Mouse (Mus musculus) forebrain, embryonic 10.5 days (tissue): Measurements from ENCODE around the gene Rab35. TPM values are rescaled to one million over a fixed set of nuclear protein-coding genes. Genes with fewer than 3 reads are reported as not detected.

ENCODE experiments used
- DNase-seq: peaks from one replicate; pipeline ENCODE4 v3.0.0-alpha.2; 2017; ENCODE audit warnings: low spot score; ENCODE audit errors: extremely low spot score
- H3K27ac ChIP-seq: fragments of 300-500 bp; sonication (generic); 2 replicates; pipeline ENCODE4 v1.5.1; 2016; ENCODE audit warnings: mild to moderate bottlenecking
- H3K27me3 ChIP-seq: fragments of 300-500 bp; sonication (generic); 2 replicates; pipeline ENCODE4 v1.6.1; 2016; ENCODE audit warnings: mild to moderate bottlenecking; ENCODE audit not compliant: poor library complexity, severe bottlenecking
- H3K36me3 ChIP-seq: fragments of 300-500 bp; sonication (generic); replicated peaks from 2 replicates; pipeline ENCODE4 v1.6.1; 2016; ENCODE audit warnings: mild to moderate bottlenecking, moderate library complexity
- H3K4me1 ChIP-seq: fragments of 300-500 bp; sonication (generic); 2 replicates; pipeline ENCODE4 v1.6.1; 2016
- H3K4me3 ChIP-seq: fragments of 300-500 bp; sonication (generic); 2 replicates; pipeline ENCODE4 v1.5.1; 2016; ENCODE audit warnings: mild to moderate bottlenecking, moderate library complexity
- H3K9me3 ChIP-seq: fragments of 300-500 bp; sonication (generic); 2 replicates; pipeline ENCODE4 v1.6.1; 2016; ENCODE audit warnings: mild to moderate bottlenecking, moderate library complexity
- WGBS: fragments of 180-500 bp; shearing (Covaris S2); methylation state at CpG from one replicate; pipeline ENCODE4 v1.1.7; 2016; 5-methylcytosine and 5-hydroxymethylcytosine counted together
- polyA plus RNA-seq: library from polyadenylated mRNA; unstranded; fragments of >200 nt; fragmentation: Nextera tagmentation; extraction: Ambion mirVana; gene quantifications from 2 replicates; pipeline ENCODE4 v1.2.1, GENCODE M21; 2016

The Rab35 gene
- polyA plus RNA-seq, 1 experiment from 2014 or later, result 12.4 TPM

DNA sequence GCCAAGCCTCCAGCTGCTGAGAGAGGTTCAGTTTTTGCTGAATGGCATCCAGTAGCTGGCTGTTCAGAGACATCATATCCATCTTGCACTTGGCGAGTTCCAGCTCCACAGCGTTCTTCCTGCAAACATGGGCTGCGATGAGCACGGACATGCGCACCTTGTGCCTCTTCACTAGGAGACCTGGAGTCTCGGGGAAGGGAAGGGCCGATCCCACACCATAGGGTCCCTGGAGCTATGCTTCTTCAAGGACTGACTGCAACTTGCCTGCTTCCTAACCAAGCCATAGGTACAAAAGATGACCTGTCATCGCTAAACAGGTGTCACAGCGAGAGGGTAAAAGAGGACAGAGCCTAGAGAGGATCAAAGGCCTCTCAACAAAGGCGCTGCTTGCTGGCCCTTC is 20.1 kb downstream of the Rab35 start:
- Histone ChIP-seq H3K36me3 (peaks cover 15% of the 10 kb centered on the region), H3K4me1 (peaks cover 18% of the 10 kb centered on the region), H3K27me3 (no peaks in the 10 kb centered on the region), H3K27ac (no peak overlapping the region), H3K9me3 (no peaks in the 10 kb centered on the region), H3K4me3 (peak overlapping the region; percentile 53; the same call in 1 of the 2 replicates)
- no peak for DNase-seq
- 93% methylated on average over 10 of the region's 10 CpGs for WGBS

DNA sequence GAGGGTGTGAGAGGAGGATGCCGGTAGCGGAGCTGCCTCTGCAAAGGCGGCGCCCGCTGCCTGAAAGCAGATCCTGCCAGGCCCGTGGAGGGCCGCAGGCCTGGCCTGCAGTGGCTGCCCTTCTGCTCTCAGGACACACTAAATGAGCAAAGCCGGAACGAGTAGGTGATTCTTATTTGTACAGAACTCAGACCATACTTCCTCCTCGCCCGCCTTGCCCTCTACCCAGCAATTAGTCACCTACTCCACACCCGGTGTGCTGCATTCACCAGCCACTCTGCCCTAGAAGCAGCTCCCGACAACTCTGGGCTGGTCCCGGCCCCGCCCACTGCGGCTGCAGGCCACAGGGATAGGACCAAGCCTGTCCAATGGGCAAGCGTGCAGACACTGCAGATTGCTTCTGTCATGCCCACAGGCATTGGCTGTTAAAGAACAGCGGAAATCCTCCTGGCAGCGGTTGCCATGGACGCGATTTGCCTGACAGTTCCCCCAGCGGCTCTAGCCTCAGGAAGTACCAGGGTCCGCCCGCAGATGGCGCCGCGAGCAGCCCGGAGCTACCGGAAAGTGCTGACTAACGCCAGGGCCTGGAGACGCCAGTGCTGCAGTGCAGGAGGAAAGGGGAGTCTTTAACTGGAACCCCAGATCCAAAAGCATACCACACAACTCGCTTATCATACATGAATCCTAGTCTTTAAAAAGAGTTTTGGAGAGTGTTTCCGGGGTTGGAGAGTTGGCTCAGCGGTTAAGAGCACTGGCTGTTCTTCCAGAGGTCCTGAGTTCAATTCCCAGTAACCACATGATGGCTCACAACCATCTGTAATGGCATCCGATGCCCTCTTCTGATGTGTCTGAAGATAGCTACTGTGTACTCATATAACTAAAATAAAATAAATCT is 21.2 kb downstream of the Rab35 start:
- Histone ChIP-seq H3K27ac (peak overlapping the region; percentile 80), H3K27me3 (no peaks in the 10 kb centered on the region), H3K4me1 (peaks cover 18% of the 10 kb centered on the region), H3K4me3 (peak overlapping the region; percentile 53), H3K36me3 (peaks cover 5% of the 10 kb centered on the region; the same call in 1 of the 2 replicates), H3K9me3 (no peaks in the 10 kb centered on the region)
- peak; percentile 98 for DNase-seq
- WGBS, result 5% methylated on average over 35 of the region's 35 CpGs

DNA sequence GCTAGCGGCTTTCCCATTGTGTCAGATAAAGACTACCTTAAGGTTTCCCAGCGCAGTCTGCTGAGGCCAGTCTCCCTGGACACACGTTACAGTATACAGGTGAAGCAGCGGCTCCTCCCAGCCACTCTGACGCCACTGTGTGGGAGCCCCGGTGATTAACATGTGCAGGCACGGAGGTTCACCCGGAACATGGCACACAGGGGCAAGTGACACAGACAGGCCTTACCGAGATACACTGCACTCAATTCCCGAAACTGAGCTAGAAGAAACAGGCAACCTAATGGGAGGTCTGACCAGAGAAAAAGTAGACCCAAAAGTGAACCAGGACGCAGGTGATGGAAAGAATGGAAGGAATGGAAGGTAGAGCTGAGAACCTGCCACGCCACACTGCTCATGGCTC is 22.1 kb downstream of the Rab35 start:
- 90% methylated on average over 12 of the region's 12 CpGs for WGBS
- H3K4me1 ChIP-seq, result peaks cover 18% of the 10 kb centered on the region
- no peak overlapping the region for H3K4me3 ChIP-seq

DNA sequence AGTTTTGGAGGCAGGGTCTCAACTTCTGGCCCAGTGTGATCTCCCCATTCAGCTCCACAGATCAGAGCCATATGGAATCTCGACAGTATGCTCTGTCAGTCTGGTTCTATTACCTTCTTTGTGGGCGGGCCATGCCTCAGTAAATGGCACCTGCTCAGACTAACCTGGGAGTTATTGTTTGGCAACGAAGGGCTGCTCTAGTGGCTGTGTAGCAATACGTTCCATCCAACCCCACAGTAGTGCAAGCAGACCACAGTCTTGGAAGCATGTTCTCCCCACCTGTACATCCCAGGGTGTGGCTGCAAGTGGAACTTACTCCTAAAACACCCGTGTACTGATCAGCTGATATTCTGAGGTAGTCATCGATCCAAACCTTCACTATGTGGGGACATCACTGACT is 25.0 kb downstream of the Rab35 start:
- Histone ChIP-seq H3K4me1 (peaks cover 15% of the 10 kb centered on the region), H3K36me3 (no peaks in the 10 kb centered on the region), H3K27me3 (no peaks in the 10 kb centered on the region), H3K27ac (no peak overlapping the region), H3K9me3 (no peaks in the 10 kb centered on the region), H3K4me3 (no peak overlapping the region)
- DNase-seq, result no peak
- 83% methylated on average over 6 of the region's 6 CpGs for WGBS

More for the DNA sequence above, 22.1 kb downstream of the Rab35 start:
- H3K27ac ChIP-seq, result no peak overlapping the region
- 0 out of 2 replicates have a peak, but pooled peaks cover under 1% of the 10 kb centered on the region for H3K36me3 ChIP-seq
- no peaks in the 10 kb centered on the region for H3K9me3 ChIP-seq
- H3K27me3 ChIP-seq, result no peaks in the 10 kb centered on the region
- DNase-seq, result no peak

DNA sequence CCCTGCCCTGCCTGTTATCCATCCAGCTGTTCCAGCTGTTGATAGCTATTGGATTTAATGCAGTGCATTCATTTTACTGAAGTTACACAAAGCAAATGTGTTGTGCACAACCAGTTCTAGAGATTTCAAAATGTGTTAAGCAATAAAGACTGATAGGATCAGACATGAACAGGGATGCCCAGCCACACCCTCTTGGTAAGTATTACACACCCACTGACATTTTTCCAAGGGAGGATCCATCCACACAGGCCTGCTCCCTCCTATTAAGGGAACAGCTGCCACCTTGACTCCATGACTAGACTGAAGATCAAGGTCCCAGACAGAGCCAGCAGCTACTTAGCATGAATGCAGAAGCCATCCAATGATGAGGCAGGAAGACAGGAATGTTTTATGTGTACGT is 25.5 kb downstream of the Rab35 start:
- DNase-seq, result no peak
- H3K9me3 ChIP-seq, result no peaks in the 10 kb centered on the region
- H3K36me3 ChIP-seq, result no peaks in the 10 kb centered on the region
- peaks cover 10% of the 10 kb centered on the region for H3K4me1 ChIP-seq
- no peak overlapping the region for H3K4me3 ChIP-seq
- H3K27me3 ChIP-seq, result no peaks in the 10 kb centered on the region
- no peak overlapping the region for H3K27ac ChIP-seq
- 76% methylated on average over 1 of the region's 1 CpGs for WGBS

DNA sequence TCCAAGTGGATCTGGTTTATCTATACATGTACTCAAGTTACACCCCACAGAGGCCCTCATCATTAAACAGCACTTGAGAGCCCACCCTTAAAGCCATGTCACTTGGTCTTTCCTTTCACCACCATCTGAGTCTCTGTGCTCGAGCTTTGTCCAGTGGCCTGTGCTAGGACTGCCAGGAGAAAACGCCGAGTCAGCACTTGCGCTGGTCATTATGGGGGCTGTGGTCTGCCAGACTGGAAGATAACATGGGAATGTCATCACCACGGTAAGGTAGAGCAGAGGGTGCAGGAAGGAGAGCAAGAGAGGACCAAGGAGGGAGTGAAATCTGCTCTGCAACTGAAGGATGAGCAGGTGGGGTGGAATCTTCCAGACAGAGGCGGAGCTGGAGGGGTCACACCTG is 26.6 kb downstream of the Rab35 start:
- Histone ChIP-seq H3K27ac (no peak overlapping the region), H3K27me3 (no peaks in the 10 kb centered on the region), H3K4me3 (no peak overlapping the region), H3K4me1 (0 out of 2 replicates have a peak, but pooled peaks cover 3% of the 10 kb centered on the region), H3K36me3 (no peaks in the 10 kb centered on the region), H3K9me3 (no peaks in the 10 kb centered on the region)
- WGBS, result 88% methylated on average over 6 of the region's 6 CpGs
- no peak for DNase-seq

DNA sequence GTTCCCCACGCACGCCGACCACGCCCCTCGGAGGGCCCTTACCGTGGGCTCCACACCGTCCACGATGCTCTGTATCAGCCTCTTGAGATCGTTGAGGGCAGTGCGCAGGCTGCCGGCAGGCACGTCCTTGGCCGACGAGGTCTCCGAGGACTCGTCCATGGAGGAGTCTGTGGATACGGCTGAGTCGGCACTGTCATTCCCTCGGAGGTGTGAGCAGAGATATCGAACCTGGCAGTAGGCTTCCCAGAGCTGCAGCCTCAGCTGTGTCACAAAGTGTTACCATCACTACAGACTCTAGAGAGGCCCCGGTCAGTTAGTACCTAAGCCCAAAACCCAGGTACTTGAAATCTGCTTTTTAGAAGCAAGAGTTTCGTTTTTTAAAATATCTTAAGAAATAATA is 30.9 kb downstream of the Rab35 start:
- Histone ChIP-seq H3K27me3 (no peaks in the 10 kb centered on the region), H3K4me1 (peaks cover 15% of the 10 kb centered on the region), H3K4me3 (no peak overlapping the region), H3K36me3 (no peaks in the 10 kb centered on the region), H3K27ac (no peak overlapping the region), H3K9me3 (no peaks in the 10 kb centered on the region)
- 92% methylated on average over 22 of the region's 22 CpGs for WGBS
- no peak for DNase-seq

DNA sequence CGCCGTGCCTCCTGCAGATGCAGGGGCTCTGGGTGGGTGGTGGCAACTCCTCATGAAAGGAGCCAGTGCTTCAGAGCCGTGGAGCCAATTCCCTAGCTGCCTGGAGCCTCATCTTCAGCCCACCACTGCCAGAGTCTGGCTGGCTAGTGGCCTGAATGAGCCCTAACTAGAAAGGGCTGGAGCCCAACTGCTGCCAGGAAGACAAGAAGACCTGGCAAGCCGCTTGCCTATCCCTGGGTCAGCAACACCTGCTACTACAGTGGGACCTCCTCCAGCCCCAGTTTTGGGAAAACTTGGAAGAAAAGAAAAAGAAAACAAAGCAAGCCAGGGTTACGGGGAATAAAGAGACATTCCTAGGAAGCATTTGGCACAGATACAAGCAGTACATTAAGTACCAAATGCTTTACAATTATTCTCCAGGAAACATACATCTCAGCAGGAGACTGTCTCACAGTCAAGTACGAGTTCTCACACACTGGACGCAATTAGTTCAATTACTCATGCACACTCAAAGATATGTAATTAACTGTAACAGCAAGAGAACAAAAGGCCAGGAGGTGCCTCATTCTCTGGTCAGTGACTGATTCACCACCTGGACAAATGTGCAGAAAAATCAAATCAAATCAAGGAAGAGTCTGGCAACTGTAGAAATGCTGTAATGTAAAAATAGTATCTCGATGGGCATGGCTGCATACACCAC is 34.8 kb downstream of the Rab35 start:
- Histone ChIP-seq H3K27ac (peak overlapping the region; percentile 56), H3K36me3 (no peaks in the 10 kb centered on the region)

DNA sequence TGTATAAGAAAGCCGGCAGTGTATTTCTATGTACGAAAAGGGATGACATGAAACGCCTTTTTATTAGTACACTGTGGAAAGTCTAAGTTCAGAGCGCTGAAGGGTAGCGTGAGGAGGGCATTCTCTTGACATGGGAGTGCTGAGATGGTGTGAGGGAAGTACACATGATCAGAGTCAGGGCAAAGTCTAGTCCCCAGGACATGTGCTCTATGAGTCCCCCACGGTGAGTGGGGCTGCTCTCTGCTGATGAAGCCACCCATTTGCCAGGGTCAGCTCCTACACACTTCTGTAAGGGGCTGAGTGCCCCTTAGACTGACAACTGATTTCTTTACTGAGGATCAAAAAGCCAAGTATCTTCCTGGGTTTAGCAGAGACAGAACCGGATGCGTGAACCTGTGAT is 35.5 kb downstream of the Rab35 start:
- Histone ChIP-seq H3K27ac (peak overlapping the region; percentile 66), H3K36me3 (no peaks in the 10 kb centered on the region), H3K9me3 (no peaks in the 10 kb centered on the region), H3K4me3 (no peak overlapping the region), H3K27me3 (no peaks in the 10 kb centered on the region; the same call in 1 of the 2 replicates), H3K4me1 (peaks cover 51% of the 10 kb centered on the region)
- WGBS, result 73% methylated on average over 8 of the region's 8 CpGs
- no peak for DNase-seq

More for the DNA sequence above, 34.8 kb downstream of the Rab35 start:
- Histone ChIP-seq H3K27me3 (no peaks in the 10 kb centered on the region; the same call in 1 of the 2 replicates), H3K4me1 (peaks cover 44% of the 10 kb centered on the region), H3K4me3 (no peak overlapping the region), H3K9me3 (no peaks in the 10 kb centered on the region)
- no peak for DNase-seq
- WGBS, result 75% methylated on average over 8 of the region's 8 CpGs

DNA sequence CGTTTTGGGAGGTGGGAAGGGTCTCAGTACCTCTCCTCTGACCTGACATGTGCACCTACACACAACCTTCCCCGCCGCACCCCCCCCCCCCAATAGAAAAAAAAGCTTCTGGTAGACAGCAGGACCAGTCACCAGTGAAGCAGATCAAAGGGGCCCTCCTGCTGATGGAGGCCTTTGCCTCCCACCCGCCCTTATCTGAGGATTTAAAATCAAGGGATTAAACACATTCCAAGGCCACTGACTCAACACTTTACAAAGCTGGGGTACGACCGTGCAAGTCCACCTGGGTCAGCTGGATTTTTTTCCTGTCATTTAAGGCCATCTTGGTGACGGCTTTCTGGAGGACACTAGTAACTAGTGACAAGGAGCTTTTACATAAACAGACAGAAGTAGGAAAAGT is 36.2 kb downstream of the Rab35 start:
- peak overlapping the region; percentile 66 for H3K27ac ChIP-seq
- no peak overlapping the region for H3K4me3 ChIP-seq
- no peaks in the 10 kb centered on the region for H3K36me3 ChIP-seq
- no peaks in the 10 kb centered on the region for H3K9me3 ChIP-seq
- no peak for DNase-seq
- 5% methylated on average over 7 of the region's 7 CpGs for WGBS
- no peaks in the 10 kb centered on the region; the same call in 1 of the 2 replicates for H3K27me3 ChIP-seq
- H3K4me1 ChIP-seq, result peaks cover 52% of the 10 kb centered on the region

DNA sequence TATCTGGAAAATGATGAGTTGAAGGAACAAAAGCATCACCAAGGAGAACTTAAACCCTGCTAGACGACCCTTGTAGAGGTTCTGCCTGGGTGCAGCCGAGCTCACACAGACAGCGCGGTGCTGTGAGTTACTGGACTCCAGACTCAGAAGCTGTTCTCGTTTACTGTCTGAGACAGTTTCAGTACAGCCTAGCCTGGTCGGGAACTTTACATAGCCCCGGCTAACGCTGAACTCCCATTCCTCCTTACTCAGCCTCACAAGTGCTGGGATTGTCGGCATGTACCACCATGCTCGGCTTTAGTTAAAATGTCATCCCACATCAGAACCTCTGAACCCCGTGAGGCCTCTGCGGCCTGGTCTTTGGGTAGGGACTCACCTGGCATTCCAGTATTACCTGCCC is 37.3 kb downstream of the Rab35 start:
- Histone ChIP-seq H3K36me3 (no peaks in the 10 kb centered on the region), H3K27ac (peak overlapping the region; percentile 66; the same call in 1 of the 2 replicates)

DNA sequence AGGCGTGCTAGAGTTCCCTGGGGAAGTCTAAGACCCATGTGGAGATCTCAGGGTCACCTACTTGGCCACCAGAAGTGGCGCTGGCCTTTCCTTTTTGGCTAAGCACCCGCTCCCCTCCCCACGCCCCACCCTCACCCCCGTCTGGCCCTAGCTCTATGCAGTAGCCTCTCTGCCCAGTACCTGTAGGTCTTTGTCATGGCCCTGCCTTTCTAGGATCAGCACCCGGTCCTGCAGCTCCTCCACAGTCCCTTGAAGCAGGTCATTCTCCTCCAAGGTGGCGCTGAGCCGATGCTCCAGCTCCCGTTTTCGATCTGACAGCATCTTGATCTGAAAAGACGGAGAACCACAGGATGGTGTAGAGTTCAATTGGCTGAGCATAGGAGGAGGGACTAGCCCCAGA is 38.3 kb downstream of the Rab35 start:
- Histone ChIP-seq H3K4me1 (peaks cover 52% of the 10 kb centered on the region), H3K4me3 (no peak overlapping the region), H3K36me3 (no peaks in the 10 kb centered on the region), H3K9me3 (no peaks in the 10 kb centered on the region), H3K27ac (no peak overlapping the region), H3K27me3 (no peaks in the 10 kb centered on the region; the same call in 1 of the 2 replicates)
- WGBS, result 87% methylated on average over 11 of the region's 11 CpGs
- no peak for DNase-seq

More for the DNA sequence above, 37.3 kb downstream of the Rab35 start:
- 87% methylated on average over 12 of the region's 12 CpGs for WGBS
- Histone ChIP-seq H3K9me3 (no peaks in the 10 kb centered on the region), H3K4me3 (no peak overlapping the region), H3K4me1 (peaks cover 52% of the 10 kb centered on the region), H3K27me3 (no peaks in the 10 kb centered on the region; the same call in 1 of the 2 replicates)
- no peak for DNase-seq

DNA sequence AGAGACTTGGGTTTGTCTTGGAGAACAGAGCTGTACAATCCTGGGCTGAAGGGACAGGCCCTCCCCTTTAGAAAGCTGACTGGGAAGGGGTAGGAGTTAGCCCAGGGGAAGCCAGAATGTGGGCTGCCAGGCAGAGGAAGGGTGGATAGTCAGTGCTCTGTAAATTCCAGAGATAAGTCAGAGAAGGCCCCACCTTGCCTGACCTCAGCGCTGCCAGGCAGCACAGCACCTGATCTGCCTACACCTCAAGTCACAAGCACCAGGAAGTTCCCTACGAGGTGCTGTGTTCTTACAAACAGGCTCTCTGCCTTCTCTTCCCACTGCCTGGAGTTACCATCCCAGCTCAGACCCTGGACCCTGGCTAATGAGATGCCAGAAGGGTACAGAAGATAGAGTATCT is 38.7 kb downstream of the Rab35 start:
- Histone ChIP-seq H3K4me3 (no peak overlapping the region), H3K36me3 (no peaks in the 10 kb centered on the region), H3K27me3 (no peaks in the 10 kb centered on the region; the same call in 1 of the 2 replicates), H3K4me1 (peaks cover 52% of the 10 kb centered on the region), H3K27ac (no peak overlapping the region; the same call in 1 of the 2 replicates), H3K9me3 (no peaks in the 10 kb centered on the region)
- 82% methylated on average over 2 of the region's 2 CpGs for WGBS
- no peak for DNase-seq
